ENCODE assay signal across 13 mouse cellular contexts in genomic region chr1:191916876-191917275, GRCm38 (mm10).
"Had no signal": no experiment of that assay in that cellular context is flagged by ENCODE, and none has a peak within 500 bp of the region (broad histone marks: within the 10 kb centered on the region; RNA-seq: fewer than 3 reads in every experiment).

No protein-coding gene starts in this region.

- H3K4me3 ChIP-seq: layer of hippocampus, adult 2 months; limb, embryonic 12.5 days; liver, embryonic 13.5 days; lung, embryonic 15.5 days; midbrain, embryonic 12.5 days had no signal

- DNase-seq: kidney, adult 18-20 months; kidney, postnatal 10 days; kidney, postnatal 4 days; liver; liver, embryonic 13.5 days; liver, postnatal 0 days; right cerebral cortex, adult 18-20 months; right cerebral cortex, postnatal 4 days; thymus, postnatal 4 days had no signal

- ATAC-seq: liver, postnatal 0 days had no signal

- H3K9me3 ChIP-seq: liver, embryonic 13.5 days; lung, embryonic 15.5 days; midbrain, embryonic 12.5 days had no signal

- H3K27me3 ChIP-seq: limb, embryonic 12.5 days; liver, embryonic 13.5 days; lung, embryonic 15.5 days; midbrain, embryonic 12.5 days had no signal

- H3K36me3 ChIP-seq: lung, embryonic 15.5 days; midbrain, embryonic 12.5 days had no signal
